Mouse (Mus musculus) spleen, adult 2 months (tissue): ENCODE results near the gene Limch1. TPM values are rescaled to one million over a fixed set of nuclear protein-coding genes. Genes with fewer than 3 reads are reported as not detected.

Source experiments
- DNase-seq, 2 experiments: peaks; one replicate each; pipeline versions ENCODE4 v3.0.0 to v3.0.0-alpha.2; 2012 to 2021; ENCODE audit warnings: low spot score in 2 of 2, low read depth in 1 of 2
- H3K27ac ChIP-seq: fragments of 200-500 bp; 2 replicates; pipeline ENCODE4 v1.5.1; 2012; ENCODE audit warnings: low read length, inconsistent platforms; ENCODE audit not compliant: insufficient read depth
- H3K27me3 ChIP-seq: fragments of 200-500 bp; 2 replicates; pipeline ENCODE4 v1.6.1; 2012; ENCODE audit warnings: mild to moderate bottlenecking, moderate library complexity, low read length, inconsistent platforms; ENCODE audit not compliant: control insufficient read depth, insufficient read depth
- H3K36me3 ChIP-seq: fragments of 200-500 bp; 2 replicates; pipeline ENCODE4 v1.6.1; 2012; ENCODE audit warnings: mild to moderate bottlenecking, low read length, inconsistent platforms; ENCODE audit not compliant: control insufficient read depth, insufficient read depth
- H3K4me1 ChIP-seq: fragments of 200-500 bp; 2 replicates; pipeline ENCODE4 v1.6.1; 2011; ENCODE audit warnings: inconsistent platforms; ENCODE audit not compliant: control insufficient read depth, insufficient read depth, insufficient read length
- H3K4me3 ChIP-seq: fragments of 200-500 bp; 2 replicates; pipeline ENCODE4 v1.5.1; 2011; ENCODE audit warnings: mild to moderate bottlenecking, inconsistent platforms; ENCODE audit not compliant: insufficient read depth, insufficient read length; ENCODE audit errors: extremely low read depth
- CTCF ChIP-seq: fragments of 200-500 bp; IDR thresholded peaks from 2 replicates; pipeline ENCODE4 v1.5.1; 2011; ENCODE audit warnings: mild to moderate bottlenecking, inconsistent platforms; ENCODE audit not compliant: insufficient read depth, insufficient read length, insufficient replicate concordance; ENCODE audit errors: extremely low read depth
- POLR2A ChIP-seq: fragments of 200-500 bp; IDR thresholded peaks from 2 replicates; pipeline ENCODE4 v1.6.1; 2011; ENCODE audit warnings: low read depth, low read length, inconsistent platforms
- WGBS: fragments of 180-500 bp; shearing (Covaris S2); methylation state at CpG from one replicate; pipeline ENCODE4 v1.1.7; 2018; 5-methylcytosine and 5-hydroxymethylcytosine counted together
- polyA plus RNA-seq: library from polyadenylated mRNA; depleted of rRNA; stranded (reverse); fragments of >200 nt; gene quantifications from 2 replicates; pipeline ENCODE4 v1.2.3, GENCODE M21; 2012

Limch1 gene
- polyA plus RNA-seq, 1 experiment = 7.1 TPM

GRCm38 (mm10) chr5:67091766-67092165, 346.1 kb downstream of the Limch1 start:
- Histone ChIP-seq H3K27ac (no peak overlapping the region), H3K4me1 (no peaks in the 10 kb centered on the region; the same call in 1 of the 2 replicates), H3K27me3 (peaks cover 12% of the 10 kb centered on the region), H3K4me3 (no peak overlapping the region), H3K36me3 (no peaks in the 10 kb centered on the region)
- DNase-seq = no peak
- no peak for TF ChIP-seq POLR2A
- no peak for TF ChIP-seq CTCF
- WGBS = 17% methylated on average over 4 of the region's 4 CpGs

DNA sequence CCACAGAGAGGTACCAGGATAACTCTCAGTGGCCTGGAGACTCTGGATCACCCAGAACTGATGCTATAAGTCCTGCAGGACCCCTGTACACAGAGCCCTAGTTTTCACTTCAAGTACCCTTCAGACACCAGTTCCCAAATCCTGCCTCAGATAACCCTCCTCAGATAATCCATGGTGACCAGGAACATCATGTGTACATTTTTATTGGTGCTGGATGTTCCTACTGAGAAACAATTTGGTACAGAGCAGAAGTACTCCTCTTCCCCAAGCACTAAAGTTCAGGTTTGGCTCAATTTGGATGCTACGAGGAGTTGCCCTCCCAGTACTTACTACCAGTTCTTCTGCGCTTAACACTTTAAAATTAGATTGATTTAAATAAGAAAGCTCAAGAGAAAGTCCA, 348.4 kb downstream of the Limch1 start:
- no peak for TF ChIP-seq CTCF
- TF ChIP-seq POLR2A = no peak
- peaks cover 22% of the 10 kb centered on the region for H3K27me3 ChIP-seq
- H3K27ac ChIP-seq = no peak overlapping the region
- H3K36me3 ChIP-seq = no peaks in the 10 kb centered on the region
- no peak for DNase-seq
- H3K4me3 ChIP-seq = no peak overlapping the region
- WGBS = 28% methylated on average over 2 of the region's 2 CpGs
- H3K4me1 ChIP-seq = no peaks in the 10 kb centered on the region; the same call in 1 of the 2 replicates

DNA sequence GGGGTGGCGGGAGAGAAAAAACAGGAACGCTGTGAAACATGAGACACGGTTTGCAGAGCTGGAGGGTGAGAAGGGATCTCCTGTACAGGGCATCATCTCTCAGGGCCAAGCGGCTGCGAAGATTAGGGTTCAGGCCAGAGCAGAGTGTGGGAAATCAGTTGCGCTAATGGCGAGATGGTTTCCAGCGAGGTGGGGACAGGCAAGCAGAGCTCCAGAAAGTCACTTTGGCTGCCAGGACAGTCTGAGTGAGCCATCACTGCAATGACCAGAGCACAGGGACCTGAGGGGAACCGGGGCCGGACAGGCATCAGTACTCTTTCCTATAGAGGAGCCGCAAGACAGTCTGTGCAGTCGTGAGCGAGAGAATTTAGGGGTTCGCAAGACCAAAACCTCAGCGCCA, 349.5 kb downstream of the Limch1 start:
- Histone ChIP-seq H3K4me1 (no peaks in the 10 kb centered on the region; the same call in 1 of the 2 replicates), H3K27ac (no peak overlapping the region), H3K27me3 (peaks cover 25% of the 10 kb centered on the region), H3K36me3 (no peaks in the 10 kb centered on the region), H3K4me3 (no peak overlapping the region)
- DNase-seq = no peak
- no peak for TF ChIP-seq POLR2A
- no peak for TF ChIP-seq CTCF
- 6% methylated on average over 15 of the region's 15 CpGs for WGBS

- WGBS = 4% methylated on average over 43 of the region's 47 CpGs
- H3K4me1 ChIP-seq = no peaks in the 10 kb centered on the region; the same call in 1 of the 2 replicates
- no peaks in the 10 kb centered on the region for H3K36me3 ChIP-seq
- no peak for DNase-seq
- no peak overlapping the region for H3K4me3 ChIP-seq
- H3K27me3 ChIP-seq = peaks cover 28% of the 10 kb centered on the region
- TF ChIP-seq POLR2A = no peak
- TF ChIP-seq CTCF = no peak
- no peak overlapping the region for H3K27ac ChIP-seq
Observed at GRCm38 (mm10) chr5:67095651-67096377, 350.2 kb downstream of the Limch1 start.

DNA sequence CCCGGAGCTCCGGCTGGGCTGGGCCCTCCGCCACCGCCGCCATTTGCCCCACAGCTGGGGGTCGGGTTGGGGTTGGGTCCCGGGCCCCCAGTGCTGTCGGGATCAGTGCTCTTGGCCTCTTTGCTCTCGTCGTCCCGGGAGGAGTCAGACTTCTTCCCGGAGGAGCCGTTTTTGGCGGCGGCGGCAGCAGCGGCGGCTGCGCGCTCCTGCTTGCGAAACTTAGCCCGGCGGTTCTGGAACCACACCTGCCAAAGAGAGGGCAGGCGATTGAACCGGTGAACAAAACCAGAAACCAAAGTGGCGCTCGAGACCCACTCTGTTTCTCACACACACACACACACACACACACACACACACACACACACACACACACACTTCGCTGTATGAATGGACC, 350.7 kb downstream of the Limch1 start:
- WGBS = 3% methylated on average over 28 of the region's 28 CpGs
- no peaks in the 10 kb centered on the region; the same call in 1 of the 2 replicates for H3K4me1 ChIP-seq
- no peaks in the 10 kb centered on the region for H3K36me3 ChIP-seq
- peaks cover 28% of the 10 kb centered on the region for H3K27me3 ChIP-seq
- H3K4me3 ChIP-seq = no peak overlapping the region
- no peak for DNase-seq
- no peak for TF ChIP-seq POLR2A
- no peak for TF ChIP-seq CTCF
- no peak overlapping the region for H3K27ac ChIP-seq

- WGBS = 9% methylated on average over 41 of the region's 41 CpGs
- Histone ChIP-seq H3K27ac (no peak overlapping the region), H3K4me3 (no peak overlapping the region), H3K4me1 (no peaks in the 10 kb centered on the region; the same call in 1 of the 2 replicates), H3K27me3 (peaks cover 33% of the 10 kb centered on the region), H3K36me3 (no peaks in the 10 kb centered on the region)
- no peak for TF ChIP-seq CTCF
- no peak for TF ChIP-seq POLR2A
- DNase-seq = no peak
Observed at GRCm38 (mm10) chr5:67097106-67098050, 351.8 kb downstream of the Limch1 start.
